Mouse (Mus musculus) MEL (cell line): ENCODE results near the gene Vwf.
A peak's percentile ranks its signal among the peaks of the same experiment; 100 is the strongest.

ENCODE experiments used
- CTCF ChIP-seq, 3 experiments: IDR thresholded peaks in 2 of 3; conservative IDR thresholded peaks in 1 of 3; 2 replicates each; pipeline ENCODE4 v1.5.1; 2011 to 2012; ENCODE audit warnings: low read length in 3 of 3, low read depth in 2 of 3, mild to moderate bottlenecking in 2 of 3, improper control_type of control experiment in 1 of 3, inconsistent platforms in 1 of 3, mixed read lengths in 1 of 3, moderate library complexity in 1 of 3; ENCODE audit not compliant: control insufficient read depth in 1 of 3, insufficient read depth in 1 of 3, poor library complexity in 1 of 3, severe bottlenecking in 1 of 3
- GABPA ChIP-seq: IDR thresholded peaks from 2 replicates; pipeline ENCODE4 v1.6.1; 2012; ENCODE audit warnings: low read depth, mild to moderate bottlenecking, inconsistent platforms, low read length, improper control_type of control experiment, moderate library complexity
- POLR2A ChIP-seq, 2 experiments: IDR thresholded peaks; 2 replicates each; pipeline ENCODE4 v1.6.1; 2011 to 2012; ENCODE audit warnings: low read length in 2 of 2, mild to moderate bottlenecking in 2 of 2, control low read depth in 1 of 2, improper control_type of control experiment in 1 of 2, low read depth in 1 of 2, moderate library complexity in 1 of 2; ENCODE audit not compliant: control insufficient read depth in 1 of 2, insufficient read depth in 1 of 2, poor library complexity in 1 of 2
- SIN3A ChIP-seq: IDR thresholded peaks from 2 replicates; pipeline ENCODE4 v1.6.1; 2012; ENCODE audit warnings: low read length, improper control_type of control experiment, inconsistent platforms
- SMC3 ChIP-seq: IDR thresholded peaks from 2 replicates; pipeline ENCODE4 v1.6.1; 2011; ENCODE audit warnings: low read depth, low read length, improper control_type of control experiment
- USF1 ChIP-seq: IDR thresholded peaks from 2 replicates; pipeline ENCODE4 v1.6.1; 2014; ENCODE audit warnings: low read depth, mild to moderate bottlenecking, inconsistent platforms, low read length, improper control_type of control experiment, moderate library complexity
- USF2 ChIP-seq, 2 experiments: IDR thresholded peaks; 2 replicates each; pipeline ENCODE4 v1.6.1; 2011 to 2012; ENCODE audit warnings: improper control_type of control experiment in 2 of 2, low read length in 2 of 2, borderline replicate concordance in 1 of 2, inconsistent platforms in 1 of 2, low read depth in 1 of 2, mild to moderate bottlenecking in 1 of 2; ENCODE audit not compliant: insufficient read depth in 1 of 2

- TF ChIP-seq GABPA (no peak), CTCF (IDR thresholded peaks at IDR 0.05 in 2 of 3, conservative IDR thresholded peaks at IDR 0.05 in 1 of 3; ENCODE audit: control insufficient read depth in 1 of 3, insufficient read depth in 1 of 3, low read depth in 2 of 3, low read length in 3 of 3, poor library complexity in 1 of 3, severe bottlenecking in 1 of 3) (no peak), USF2 (IDR thresholded peaks at IDR 0.05; ENCODE audit: borderline replicate concordance in 1 of 2, insufficient read depth in 1 of 2, low read depth in 1 of 2, low read length in 2 of 2) (0 out of 4 replicates have a peak, but pooled peaks of 1 of the 2 experiments have one; percentile 29), POLR2A (IDR thresholded peaks at IDR 0.05; ENCODE audit: control insufficient read depth in 1 of 2, insufficient read depth in 1 of 2, low read depth in 1 of 2, low read length in 2 of 2, poor library complexity in 1 of 2) (no peak), SMC3 (no peak), SIN3A (peak; percentile 70; the same call in 1 of the 2 replicates), USF1 (peak; percentile 82)
Observed at GRCm38 (mm10) chr6:125572291-125573188, 26.0 kb downstream of the Vwf start.
